ENCODE assay signal across 14 mouse cellular contexts in the genomic region with DNA sequence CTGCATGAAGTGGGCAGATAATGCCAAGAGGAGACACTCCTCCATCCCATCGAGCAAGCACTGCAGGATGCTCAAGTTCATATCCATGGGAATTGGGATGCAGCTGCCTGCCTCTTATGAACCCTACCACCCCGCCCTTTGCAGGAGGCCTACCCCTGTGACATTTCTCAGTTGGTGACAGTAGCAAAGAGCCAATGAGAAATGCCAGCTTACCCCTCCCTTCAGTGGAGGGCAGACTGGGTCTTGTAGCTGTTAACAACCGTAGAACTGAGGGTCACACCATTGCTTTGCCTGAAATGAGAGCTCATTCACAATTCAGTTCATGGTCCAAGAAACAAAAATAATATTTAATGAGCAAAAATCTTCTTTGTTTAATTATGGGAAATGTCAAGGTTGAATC. TPM values are rescaled to one million over a fixed set of nuclear protein-coding genes. Genes with fewer than 3 reads are reported as not detected.
"Had no signal": no experiment of that assay in that cellular context is flagged by ENCODE, and none has a peak within 500 bp of the region (broad histone marks: within the 10 kb centered on the region; RNA-seq: fewer than 3 reads in every experiment).

No protein-coding gene starts in this region.

- H3K27ac ChIP-seq: limb, embryonic 12.5 days; liver, embryonic 13.5 days; midbrain, embryonic 15.5 days; stomach, embryonic 15.5 days had no signal

- ATAC-seq: liver, postnatal 0 days; midbrain, embryonic 15.5 days had no signal

- H3K4me1 ChIP-seq: liver, embryonic 13.5 days; midbrain, embryonic 15.5 days; stomach, embryonic 15.5 days had no signal

- H3K4me3 ChIP-seq: limb, embryonic 12.5 days; liver, embryonic 13.5 days; midbrain, embryonic 15.5 days; stomach, embryonic 15.5 days had no signal

- H3K9ac ChIP-seq: limb, embryonic 12.5 days; liver, embryonic 13.5 days; liver, postnatal 0 days; midbrain, embryonic 15.5 days; stomach, embryonic 15.5 days had no signal

- H3K27me3 ChIP-seq: limb, embryonic 12.5 days; liver, embryonic 13.5 days; midbrain, embryonic 15.5 days; stomach, embryonic 15.5 days had no signal

- H3K36me3 ChIP-seq: limb, embryonic 12.5 days; liver, embryonic 13.5 days; midbrain, embryonic 15.5 days; stomach, embryonic 15.5 days had no signal

- H3K4me2 ChIP-seq: limb, embryonic 12.5 days; liver, embryonic 13.5 days; midbrain, embryonic 15.5 days; stomach, embryonic 15.5 days had no signal

- DNase-seq: kidney, adult 8-10 months; kidney, postnatal 25 days; liver; liver, embryonic 13.5 days; liver, postnatal 0 days; right cerebral cortex, postnatal 14 days; thymus, adult 2 months; thymus, postnatal 25 days had no signal

- H3K9me3 ChIP-seq: limb, embryonic 12.5 days; midbrain, embryonic 15.5 days; stomach, embryonic 15.5 days had no signal

RNA-seq across cellular contexts. Expression of a gene that starts 28.4 kb away (rescaled TPM):
- total RNA-seq: megakaryocyte-erythroid progenitor cell, adult 5-6 weeks; monocyte, adult 5-6 weeks; neutrophil, adult 5-6 weeks had no signal
